Mouse (Mus musculus) thymus, postnatal 10 days (tissue): Measurements from ENCODE around the gene Mta1.
A peak's percentile ranks its signal among the peaks of the same experiment; 100 is the strongest.

Experiments used
- DNase-seq, 2 experiments: peaks; one replicate each; pipeline ENCODE4 v3.0.0; 2021; ENCODE audit warnings: low spot score in 2 of 2

The Mta1 gene

DNA sequence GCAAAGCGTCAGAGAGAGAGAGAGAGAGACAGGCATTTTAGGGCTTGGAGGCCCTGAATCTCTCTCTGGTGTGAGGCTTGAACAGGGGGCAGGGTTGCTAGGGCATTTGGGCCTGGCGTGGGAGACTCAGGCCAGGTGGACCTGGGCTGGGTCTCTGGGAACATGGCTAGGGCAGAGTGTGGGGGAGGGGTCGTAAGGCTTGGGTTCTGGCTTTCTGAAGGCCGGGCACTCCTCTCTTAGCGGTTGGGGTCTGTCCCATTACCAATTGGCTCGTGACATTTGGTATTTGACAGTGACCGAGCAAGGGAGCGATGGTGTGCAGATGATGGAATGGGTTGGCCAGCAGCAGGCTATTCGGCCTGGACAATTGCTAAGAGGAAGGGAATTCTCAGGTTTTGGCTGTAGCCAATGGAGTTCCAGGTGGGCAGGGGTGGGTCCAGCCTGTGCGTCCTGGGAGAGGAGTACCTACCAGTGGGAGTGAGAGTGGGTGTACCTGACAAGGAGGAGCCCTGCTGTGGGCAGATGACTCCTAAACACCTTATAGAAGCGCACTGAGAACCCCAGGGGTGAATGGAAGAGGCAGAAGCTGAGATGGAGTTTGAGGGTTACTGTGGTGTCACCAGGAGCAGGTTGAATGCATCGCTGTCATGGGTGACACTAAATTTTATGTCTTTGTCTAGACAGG is 88.4 kb downstream of the Mta1 start:
- DNase-seq = peak in 1 of 2 experiments; percentile 11
